Comparison of ENCODE assay signal across 8 mouse cellular contexts in genomic region chr15:81027378-81028173, GRCm38 (mm10). TPM values are rescaled to one million over a fixed set of nuclear protein-coding genes. Genes with fewer than 3 reads are reported as not detected.
A peak's percentile ranks its signal among the peaks of the same experiment; 100 is the strongest.
DNase-seq lines count a peak whose midpoint lies in the region; ATAC-seq and TF ChIP-seq lines count a peak whose summit lies in the region.

No protein-coding gene starts in this region.

- peak; percentile 85 for TF ChIP-seq CTCF in brain, embryonic 14.5 days (IDR thresholded peaks at IDR 0.05; ENCODE audit: borderline replicate concordance, extremely low read depth, insufficient read depth, insufficient read length)
- peak; percentile 91 for TF ChIP-seq CTCF in kidney, postnatal 0 days (IDR thresholded peaks at IDR 0.05; ENCODE audit: low read depth)
- peak; percentile 68 for TF ChIP-seq CTCF in liver, adult 2 months (IDR thresholded peaks at IDR 0.05; ENCODE audit: low read depth, low read length)

- TF ChIP-seq POLR2A in brain, embryonic 14.5 days (IDR thresholded peaks at IDR 0.05; ENCODE audit: borderline replicate concordance, extremely low read depth, insufficient read depth, insufficient read length, poor library complexity, severe bottlenecking): no peak
- TF ChIP-seq POLR2A in liver, adult 2 months (IDR thresholded peaks at IDR 0.05; ENCODE audit: extremely low read depth, insufficient read depth, low read length): no peak

- WGBS in heart, embryonic 14.5 days: 9% methylated on average over 8 of the region's 8 CpGs
- 30% methylated on average over 8 of the region's 8 CpGs for WGBS in kidney, postnatal 0 days
- WGBS in liver, adult 2 months: 38% methylated on average over 8 of the region's 8 CpGs

- peaks cover 20% of the 10 kb centered on the region for H3K4me1 ChIP-seq in erythroblast, embryonic 14.5 days (ENCODE audit: control insufficient read depth)
- H3K4me1 ChIP-seq in heart, embryonic 14.5 days (ENCODE audit: control insufficient read depth in 2 of 2, insufficient read depth in 2 of 2, low read length in 2 of 2): peaks cover 9 to 16% of the 10 kb centered on the region in 2 experiments
- H3K4me1 ChIP-seq in kidney, postnatal 0 days (replicated peaks; ENCODE audit: insufficient read depth, low read length): 0 out of 2 replicates have a peak, but pooled peaks cover 4% of the 10 kb centered on the region
- peaks cover 3% of the 10 kb centered on the region; the same call in 1 of the 2 replicates for H3K4me1 ChIP-seq in liver, adult 2 months (ENCODE audit: control insufficient read depth, insufficient read depth, low read length)

- H3K79me2 ChIP-seq in liver, adult 2 months (ENCODE audit: control insufficient read depth, insufficient read depth, low read length): no peaks in the 10 kb centered on the region

- H3K36me3 ChIP-seq in erythroblast, embryonic 14.5 days (ENCODE audit: control insufficient read depth): no peaks in the 10 kb centered on the region
- 0 out of 2 replicates have a peak, but pooled peaks cover 6% of the 10 kb centered on the region for H3K36me3 ChIP-seq in heart, embryonic 14.5 days (ENCODE audit: control insufficient read depth, insufficient read depth, low read length)
- H3K36me3 ChIP-seq in kidney, postnatal 0 days (ENCODE audit: insufficient read depth, low read length): no peaks in the 10 kb centered on the region; the same call in 1 of the 2 replicates
- no peaks in the 10 kb centered on the region for H3K36me3 ChIP-seq in liver, adult 2 months (ENCODE audit: control insufficient read depth, insufficient read depth, low read length)
- no peaks in the 10 kb centered on the region for H3K36me3 ChIP-seq in splenic B cell, adult 2 months (ENCODE audit: control insufficient read depth, insufficient read depth, low read length, poor library complexity, severe bottlenecking)

- peak; percentile 89 for ATAC-seq in CD4-positive, CD25-positive, alpha-beta regulatory T cell, adult 4 months
- ATAC-seq in heart, embryonic 14.5 days (ENCODE audit: insufficient number of reproducible peaks, insufficient read depth, low FRiP score, low read depth): peak; percentile 63
- peak; percentile 77 for ATAC-seq in kidney, postnatal 0 days (replicated peaks; ENCODE audit: low FRiP score, low read depth)

- H3K4me3 ChIP-seq in erythroblast, embryonic 14.5 days (replicated peaks): peak overlapping the region; percentile 9
- no peak overlapping the region for H3K4me3 ChIP-seq in heart, embryonic 14.5 days (ENCODE audit: control insufficient read depth in 1 of 2, insufficient read depth in 1 of 2, low read depth in 1 of 2, low read length in 2 of 2)
- H3K4me3 ChIP-seq in kidney, postnatal 0 days (replicated peaks; ENCODE audit: low read depth, low read length): no peak overlapping the region
- H3K4me3 ChIP-seq in liver, adult 2 months (ENCODE audit: insufficient read depth, low read depth, low read length): no peak overlapping the region

- H3K4me2 ChIP-seq in heart, embryonic 14.5 days (ENCODE audit: low read length): peak overlapping the region; percentile 21; the same call in 1 of the 2 replicates
- no peak overlapping the region for H3K4me2 ChIP-seq in kidney, postnatal 0 days (ENCODE audit: low read length)

- no peaks in the 10 kb centered on the region for H3K9me3 ChIP-seq in erythroblast, embryonic 14.5 days (ENCODE audit: control insufficient read depth, low read length)
- no peaks in the 10 kb centered on the region for H3K9me3 ChIP-seq in heart, embryonic 14.5 days (ENCODE audit: control insufficient read depth, low read length)
- H3K9me3 ChIP-seq in kidney, postnatal 0 days (replicated peaks; ENCODE audit: low read length): no peaks in the 10 kb centered on the region

- peak overlapping the region in 1 of 2 experiments; percentile 44; a peak in 1 of 4 replicates for H3K27ac ChIP-seq in heart, embryonic 14.5 days (replicated peaks in 1 of 2; ENCODE audit: control insufficient read depth in 1 of 2, insufficient read depth in 1 of 2, low read depth in 2 of 2, low read length in 2 of 2)
- no peak overlapping the region for H3K27ac ChIP-seq in kidney, postnatal 0 days
- no peak overlapping the region for H3K27ac ChIP-seq in liver, adult 2 months (replicated peaks; ENCODE audit: insufficient read depth, low read depth, low read length)

- H3K9ac ChIP-seq in heart, embryonic 14.5 days (ENCODE audit: low read length): peak overlapping the region; percentile 38
- no peak overlapping the region for H3K9ac ChIP-seq in kidney, postnatal 0 days (ENCODE audit: low read depth, low read length)
- H3K9ac ChIP-seq in liver, adult 2 months (ENCODE audit: low read depth, low read length): no peak overlapping the region

- H3K27me3 ChIP-seq in erythroblast, embryonic 14.5 days (ENCODE audit: control insufficient read depth): no peaks in the 10 kb centered on the region
- no peaks in the 10 kb centered on the region for H3K27me3 ChIP-seq in heart, embryonic 14.5 days (ENCODE audit: control insufficient read depth, insufficient read depth, low read length)
- H3K27me3 ChIP-seq in kidney, postnatal 0 days (ENCODE audit: insufficient read depth, low read length): no peaks in the 10 kb centered on the region
- H3K27me3 ChIP-seq in liver, adult 2 months (ENCODE audit: control insufficient read depth, insufficient read depth, low read length): no peaks in the 10 kb centered on the region
- H3K27me3 ChIP-seq in splenic B cell, adult 2 months (ENCODE audit: control insufficient read depth, insufficient read depth, low read length, poor library complexity, severe bottlenecking): no peaks in the 10 kb centered on the region

- peak; percentile 86 for DNase-seq in brain, embryonic 14.5 days (ENCODE audit: low read depth)
- DNase-seq in kidney, postnatal 0 days (ENCODE audit: low spot score): peak; percentile 90
- DNase-seq in liver, adult 2 months (ENCODE audit: extremely low read depth, low read depth, low spot score): peak; percentile 46
- DNase-seq in naive thymus-derived CD4-positive, alpha-beta T cell, adult 2 months (ENCODE audit: low read depth): peak; percentile 90
- DNase-seq in splenic B cell, adult 2 months (ENCODE audit: low read depth, low spot score): peak; percentile 90

RNA-seq across cellular contexts. Expression of gene Sgsm3, which starts 50.0 kb away (rescaled TPM):
- polyA plus RNA-seq in CD4-positive, CD25-positive, alpha-beta regulatory T cell, adult 4 months (2017; shearing (Covaris generic)): 1 to 10 TPM; 3.2 to 7.6 TPM
- polyA plus RNA-seq in brain, embryonic 14.5 days (2012; rRNA removed): 63.9 and 69.5 TPM in 2 replicates
- 0.52 and 0.66 TPM in 2 replicates for polyA plus RNA-seq in erythroblast, embryonic 14.5 days (2012)
- 9.4 and 13.8 TPM in 2 replicates for polyA plus RNA-seq in heart, embryonic 14.5 days (2014; fragmentation: Nextera tagmentation; extraction: Ambion mirVana)
- polyA plus RNA-seq in kidney, postnatal 0 days (2015; fragmentation: Nextera tagmentation; extraction: Ambion mirVana): 20.1 and 23.5 TPM in 2 replicates
- total RNA-seq in liver, adult 2 months (2014; rRNA removed): 5.2 and 6.2 TPM in 2 replicates
- polyA plus RNA-seq in liver, adult 2 months (2012; rRNA removed): 8.4 and 13.0 TPM in 2 replicates
